Mouse (Mus musculus) adrenal gland, postnatal 0 days (tissue): Measurements from ENCODE around the gene Adam23. TPM values are rescaled to one million over a fixed set of nuclear protein-coding genes. Genes with fewer than 3 reads are reported as not detected.

Experiments used
- polyA plus RNA-seq: library from polyadenylated mRNA; unstranded; fragments of >200 nt; fragmentation: Nextera tagmentation; extraction: Ambion mirVana; gene quantifications from 2 replicates; pipeline ENCODE4 v1.2.1, GENCODE M21; 2015

Adam23 gene
- polyA plus RNA-seq, result 7.4 and 12.8 TPM in 2 replicates

GRCm38 (mm10) chr1:63445656-63446046 lies at the start of gene Adam23:
TSS of gene Adam23 (plus strand) at chr1:63445891.

GRCm38 (mm10) chr1:63615668-63616067 lies 170.0 kb downstream of the Adam23 start, which contains the start of gene Gm39653:
TSS of gene Gm39653 (plus strand) at chr1:63615968.

Other genes with a start within 250 kb of the Adam23 start
- gene Gpr1, start 231.3 kb upstream of the Adam23 start, polyA plus RNA-seq, result 0.61 and 1.1 TPM in 2 replicates
- gene Zdbf2, start 172.6 kb upstream of the Adam23 start, polyA plus RNA-seq, result 11.0 and 17.7 TPM in 2 replicates
- not detected in 2 replicates for gene Gm39653, start 170.1 kb downstream of the Adam23 start, polyA plus RNA-seq
- gene Dytn, start 241.0 kb downstream of the Adam23 start, polyA plus RNA-seq, result not detected in 2 replicates